ENCODE assay signal across 31 mouse cellular contexts in the genomic region with DNA sequence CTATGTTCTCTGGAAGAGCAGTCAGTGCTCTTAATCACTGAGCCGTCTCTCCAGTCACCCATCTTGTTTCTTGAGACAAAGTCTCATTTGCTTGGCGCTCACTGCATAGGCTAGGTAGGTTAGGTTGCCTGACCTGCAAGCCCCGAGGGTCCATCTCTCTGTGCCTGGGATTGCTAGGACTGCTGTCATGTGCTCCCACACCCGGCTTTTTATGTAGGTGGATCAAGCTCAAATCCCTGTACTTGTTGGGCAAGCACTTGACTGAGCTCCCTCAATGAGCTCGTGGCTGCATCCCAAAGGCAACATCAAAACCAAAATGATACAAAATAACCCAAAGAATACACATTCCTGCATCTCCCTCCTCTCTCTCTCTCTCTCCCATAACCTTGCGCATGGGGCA.
"Had no signal": no experiment of that assay in that cellular context is flagged by ENCODE, and none has a peak within 500 bp of the region (broad histone marks: within the 10 kb centered on the region; RNA-seq: fewer than 3 reads in every experiment).

No protein-coding gene starts in this region.

- H3K4me1 ChIP-seq: limb, embryonic 12.5 days; limb, embryonic 13.5 days; midbrain, embryonic 12.5 days; midbrain, embryonic 13.5 days; midbrain, embryonic 15.5 days had no signal

- H3K9me3 ChIP-seq: limb, embryonic 10.5 days; limb, embryonic 12.5 days; limb, embryonic 13.5 days; limb, embryonic 15.5 days; liver, embryonic 12.5 days; liver, embryonic 13.5 days; liver, embryonic 15.5 days; lung, embryonic 15.5 days; midbrain, embryonic 10.5 days; midbrain, embryonic 12.5 days; midbrain, embryonic 13.5 days; midbrain, embryonic 15.5 days had no signal

- H3K27me3 ChIP-seq: limb, embryonic 12.5 days; limb, embryonic 13.5 days; limb, embryonic 15.5 days; liver, embryonic 12.5 days; liver, embryonic 13.5 days; liver, embryonic 15.5 days; lung, embryonic 15.5 days; midbrain, embryonic 12.5 days; midbrain, embryonic 13.5 days; midbrain, embryonic 15.5 days had no signal

- H3K9ac ChIP-seq: limb, embryonic 12.5 days; limb, embryonic 13.5 days; limb, embryonic 15.5 days; liver, embryonic 12.5 days; liver, embryonic 13.5 days; liver, embryonic 14.5 days; liver, embryonic 15.5 days; liver, postnatal 0 days; lung, embryonic 14.5 days; lung, embryonic 15.5 days; midbrain, embryonic 12.5 days; midbrain, embryonic 13.5 days; midbrain, embryonic 15.5 days had no signal

- DNase-seq: left cerebral cortex, postnatal 4 days; liver; liver, embryonic 13.5 days; liver, postnatal 0 days; lung, adult 18-20 months; lung, adult 2 months; lung, embryonic 14.5 days; lung, postnatal 10 days; lung, postnatal 14 days; lung, postnatal 36 days; lung, postnatal 4 days; midbrain, embryonic 14.5 days had no signal

- H3K4me3 ChIP-seq: limb, embryonic 10.5 days; limb, embryonic 12.5 days; limb, embryonic 13.5 days; limb, embryonic 15.5 days; liver, embryonic 12.5 days; liver, embryonic 13.5 days; liver, embryonic 15.5 days; lung, embryonic 15.5 days; megakaryocyte, embryonic 14.5 days; midbrain, embryonic 10.5 days; midbrain, embryonic 12.5 days; midbrain, embryonic 13.5 days; midbrain, embryonic 15.5 days; myocyte had no signal

- ATAC-seq: liver, embryonic 12.5 days; liver, postnatal 0 days; lung, postnatal 0 days; midbrain, embryonic 13.5 days; midbrain, embryonic 15.5 days; midbrain, embryonic 16.5 days had no signal

- H3K27ac ChIP-seq: limb, embryonic 10.5 days; limb, embryonic 12.5 days; limb, embryonic 13.5 days; limb, embryonic 15.5 days; liver, embryonic 12.5 days; liver, embryonic 13.5 days; liver, embryonic 14.5 days; liver, embryonic 15.5 days; lung, embryonic 15.5 days; macrophage; midbrain, embryonic 10.5 days; midbrain, embryonic 12.5 days; midbrain, embryonic 13.5 days; midbrain, embryonic 15.5 days had no signal

- H3K4me2 ChIP-seq: limb, embryonic 12.5 days; limb, embryonic 13.5 days; limb, embryonic 15.5 days; liver, embryonic 11.5 days; liver, embryonic 12.5 days; liver, embryonic 13.5 days; liver, embryonic 15.5 days; lung, embryonic 14.5 days; lung, embryonic 15.5 days; midbrain, embryonic 11.5 days; midbrain, embryonic 12.5 days; midbrain, embryonic 13.5 days; midbrain, embryonic 15.5 days had no signal

- H3K36me3 ChIP-seq: liver, embryonic 13.5 days; liver, embryonic 15.5 days; lung, embryonic 15.5 days; midbrain, embryonic 15.5 days had no signal
